Mouse (Mus musculus) liver, adult (tissue): ENCODE data around the gene Rhbdd1.

ENCODE experiments used
- GATA4 ChIP-seq: IDR thresholded peaks from 2 replicates; pipeline ENCODE4 v1.6.1; 2014; ENCODE audit warnings: mild to moderate bottlenecking, low read length; ENCODE audit not compliant: insufficient replicate concordance

Rhbdd1 gene

GRCm38 (mm10) chr1:82474461-82474961, 158.3 kb downstream of the Rhbdd1 start:
- TF ChIP-seq GATA4 = no peak

DNA sequence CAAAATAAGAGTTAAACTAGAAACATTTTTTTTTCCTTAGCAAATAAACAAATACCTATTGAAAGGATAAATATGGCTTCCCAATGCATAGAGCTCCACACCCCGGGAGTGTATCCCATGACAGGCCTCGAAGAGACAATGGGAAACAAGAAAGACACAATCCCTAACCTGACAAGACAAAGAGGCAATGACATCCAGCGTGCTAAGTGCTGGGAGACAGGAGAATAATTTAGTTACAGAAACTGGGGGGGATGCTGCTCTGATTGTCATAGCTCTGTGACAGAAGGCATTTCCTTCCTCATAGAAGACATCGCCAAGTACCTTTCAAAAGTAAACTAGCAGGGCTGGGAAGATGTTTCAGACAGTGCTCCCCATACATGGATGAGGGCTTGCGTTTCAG, 159.0 kb downstream of the Rhbdd1 start:
- no peak for TF ChIP-seq GATA4

DNA sequence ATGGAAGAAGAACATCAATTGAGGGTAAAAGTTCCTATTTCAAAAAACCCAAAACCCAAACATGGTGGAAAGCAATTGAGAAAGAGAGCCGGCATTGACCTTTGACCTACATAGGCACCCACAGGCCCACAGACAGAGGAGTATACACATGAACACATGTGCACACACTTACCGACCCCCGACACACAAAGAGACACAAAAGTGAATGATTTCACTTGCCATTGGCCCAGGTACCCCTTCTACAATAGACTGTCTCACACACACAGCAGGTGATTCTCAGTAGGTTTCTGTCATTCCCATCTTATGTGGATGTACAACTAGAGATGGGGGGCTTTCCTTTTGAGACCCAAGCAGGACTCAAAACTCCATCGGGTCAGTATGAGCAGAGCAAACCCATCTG, 159.6 kb downstream of the Rhbdd1 start:
- no peak for TF ChIP-seq GATA4

DNA sequence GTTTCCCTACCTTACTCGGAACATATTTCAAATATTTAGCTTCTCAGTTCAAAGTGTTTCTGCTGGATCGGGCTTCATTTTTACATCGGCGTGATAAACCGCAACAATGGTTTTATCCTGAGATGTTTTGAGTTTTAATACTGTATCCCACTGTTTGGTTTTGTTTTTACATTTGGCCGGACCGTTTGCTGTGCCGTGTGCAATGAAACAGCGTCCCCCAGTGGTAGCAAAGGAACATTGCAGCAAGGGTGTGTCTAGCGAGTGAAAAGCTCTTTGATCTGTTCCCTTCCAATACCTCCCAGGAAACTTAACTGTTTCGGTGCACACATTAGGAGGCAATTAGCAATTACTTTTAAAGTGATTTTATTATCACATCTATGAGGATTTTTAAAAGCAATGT, 160.0 kb downstream of the Rhbdd1 start:
- TF ChIP-seq GATA4 = no peak

DNA sequence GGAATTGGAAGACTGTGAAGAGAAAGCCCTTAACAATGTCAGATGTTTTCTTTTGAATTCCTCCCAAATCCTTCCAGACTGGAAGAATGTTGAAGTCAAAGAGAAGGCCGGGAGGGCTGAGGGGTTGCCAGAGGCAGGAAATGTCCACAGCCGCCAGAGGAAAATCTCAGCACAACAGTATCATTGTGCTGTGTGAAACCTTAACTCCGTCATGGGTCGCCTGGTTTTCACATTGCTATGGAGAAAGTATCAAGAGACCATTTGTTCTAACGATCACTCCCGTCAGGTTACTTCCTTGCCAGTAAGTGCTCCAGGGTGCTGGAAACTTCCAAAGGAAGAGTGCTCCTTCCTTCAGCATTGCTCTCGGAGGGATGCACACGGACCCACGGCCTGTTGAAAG, 160.5 kb downstream of the Rhbdd1 start:
- no peak for TF ChIP-seq GATA4

DNA sequence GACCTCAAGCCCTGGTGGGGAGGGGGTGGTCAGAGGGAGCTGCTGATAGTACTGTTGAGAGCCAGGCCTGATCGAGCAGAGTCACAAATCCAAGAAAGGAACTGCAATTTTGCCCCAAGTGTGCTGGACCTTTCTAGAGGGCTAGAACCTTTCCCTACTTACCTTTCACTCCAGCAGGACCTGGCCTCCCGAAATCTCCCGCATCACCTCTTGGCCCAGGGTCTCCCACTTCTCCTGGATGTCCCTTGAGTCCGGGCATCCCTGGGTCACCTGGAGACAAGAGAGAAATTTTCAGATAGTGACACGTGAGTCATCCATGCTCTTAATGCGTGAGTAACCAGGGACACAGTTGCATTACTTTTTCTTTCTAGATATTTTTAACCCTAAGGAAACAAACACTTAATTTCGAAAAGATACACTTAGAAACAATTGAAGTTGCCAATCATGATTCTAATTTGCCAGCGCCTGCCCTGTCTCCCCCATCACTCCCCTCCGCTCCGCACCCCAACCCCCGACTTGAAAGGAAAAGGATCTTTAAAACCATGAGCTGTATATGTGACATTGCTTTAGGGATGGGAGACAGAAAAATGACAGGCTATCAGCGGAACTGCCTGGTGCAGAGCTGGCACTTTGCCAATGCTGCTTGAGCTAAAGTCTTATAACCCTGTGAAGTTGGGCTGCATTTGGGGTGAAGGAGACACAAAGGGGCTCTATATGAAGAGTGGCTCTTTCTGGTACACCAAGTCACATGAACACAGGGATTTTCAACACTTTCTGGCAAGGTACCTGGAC, 163.6 kb downstream of the Rhbdd1 start:
- TF ChIP-seq GATA4 = no peak

- no peak for TF ChIP-seq GATA4
Measured at GRCm38 (mm10) chr1:82482371-82482770, 166.1 kb downstream of the Rhbdd1 start.

DNA sequence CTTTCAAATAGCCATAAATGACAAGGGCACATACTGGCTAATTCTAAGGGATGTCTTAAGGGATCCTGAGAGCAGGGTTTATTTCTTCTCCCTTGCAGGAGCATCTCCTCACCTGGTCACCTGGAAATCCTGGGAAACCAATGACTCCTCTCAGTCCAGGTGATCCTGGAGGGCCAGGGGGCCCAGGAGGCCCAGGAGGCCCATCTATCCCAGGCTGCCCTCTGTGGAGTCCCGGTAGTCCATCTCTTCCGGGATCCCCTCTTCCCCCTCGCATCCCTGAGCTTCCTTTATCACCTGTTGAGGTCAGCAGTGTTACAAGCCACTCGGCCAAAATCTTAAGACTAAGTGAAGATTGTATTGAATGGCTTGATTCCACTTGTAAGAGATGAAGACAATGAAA, 170.1 kb downstream of the Rhbdd1 start:
- TF ChIP-seq GATA4 = no peak

- TF ChIP-seq GATA4 = no peak
Measured at GRCm38 (mm10) chr1:82491954-82492353, 175.7 kb downstream of the Rhbdd1 start.
